Mouse (Mus musculus) E14TG2a.4 (cell line): ENCODE results near the gene Etl4.

Experiments
- CTCF ChIP-seq: conservative IDR thresholded peaks from 2 replicates; pipeline ENCODE4 v1.5.1; 2014; ENCODE audit warnings: low read length
- NANOG ChIP-seq: IDR thresholded peaks from 2 replicates; pipeline ENCODE4 v1.6.1; 2014; ENCODE audit warnings: borderline replicate concordance, low read length, mixed read lengths
- POU5F1 ChIP-seq: IDR thresholded peaks from 2 replicates; pipeline ENCODE4 v1.6.1; 2014; ENCODE audit warnings: low read length, borderline replicate concordance

DNA sequence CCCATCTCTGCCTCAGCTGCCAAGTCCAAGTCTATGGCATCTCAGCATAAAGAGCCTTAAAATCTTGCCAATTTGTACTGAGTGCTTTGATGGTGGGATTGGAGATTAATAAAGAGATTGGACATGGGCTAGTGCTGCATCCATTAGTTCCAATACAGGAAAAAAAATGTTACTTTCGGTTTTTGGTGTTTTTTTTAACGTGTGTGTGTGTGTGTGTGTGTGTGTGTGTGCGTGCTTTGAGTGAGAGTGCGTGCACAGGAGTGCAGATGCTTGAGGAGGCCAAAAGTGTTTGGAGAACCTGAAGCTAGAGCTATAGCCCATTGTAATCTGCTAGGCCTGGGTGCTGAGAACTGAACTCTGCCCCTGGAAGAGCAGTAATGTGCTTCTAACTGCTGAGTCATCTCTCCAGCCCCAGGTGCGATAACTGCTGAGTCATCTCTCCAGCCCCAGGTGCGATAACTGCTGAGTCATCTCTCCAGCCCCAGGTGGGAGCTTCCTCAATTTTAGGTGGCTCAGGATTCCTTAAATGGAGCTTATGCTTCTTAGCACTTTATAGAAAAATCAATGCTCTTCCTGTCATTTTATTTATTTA, 674.1 kb downstream of the Etl4 start:
- no peak for TF ChIP-seq CTCF
- TF ChIP-seq POU5F1: no peak
- no peak for TF ChIP-seq NANOG
